Mouse (Mus musculus): ENCODE measurements at regions not wholly inside any gene's neighbourhood (a gene's known extent, or its start where the extent isn't known, plus 50 kb on each side); places are given as distances from the start of the nearest gene placed in this dataset.

- no peak for TF ChIP-seq CTCF (IDR thresholded peaks at IDR 0.05; ENCODE audit: extremely low read depth, insufficient read length, insufficient replicate concordance, low read depth, low read length)
- no peak for TF ChIP-seq POLR2A (IDR thresholded peaks at IDR 0.05; ENCODE audit: low read depth, low read length)
These were observed 365.3 kb downstream of the Ets1 start for GRCm38 (mm10) chr9:33001165-33001949.
